Mouse (Mus musculus): ENCODE measurements at regions not wholly inside any gene's neighbourhood (a gene's known extent, or its start where the extent isn't known, plus 50 kb on each side); places are given as distances from the start of the nearest gene placed in this dataset.
"Not testable (repeated sequence)": the region's sequence is repeated elsewhere in the genome, so short reads cannot be mapped to it uniquely, and the experiment has no call there.

DNA sequence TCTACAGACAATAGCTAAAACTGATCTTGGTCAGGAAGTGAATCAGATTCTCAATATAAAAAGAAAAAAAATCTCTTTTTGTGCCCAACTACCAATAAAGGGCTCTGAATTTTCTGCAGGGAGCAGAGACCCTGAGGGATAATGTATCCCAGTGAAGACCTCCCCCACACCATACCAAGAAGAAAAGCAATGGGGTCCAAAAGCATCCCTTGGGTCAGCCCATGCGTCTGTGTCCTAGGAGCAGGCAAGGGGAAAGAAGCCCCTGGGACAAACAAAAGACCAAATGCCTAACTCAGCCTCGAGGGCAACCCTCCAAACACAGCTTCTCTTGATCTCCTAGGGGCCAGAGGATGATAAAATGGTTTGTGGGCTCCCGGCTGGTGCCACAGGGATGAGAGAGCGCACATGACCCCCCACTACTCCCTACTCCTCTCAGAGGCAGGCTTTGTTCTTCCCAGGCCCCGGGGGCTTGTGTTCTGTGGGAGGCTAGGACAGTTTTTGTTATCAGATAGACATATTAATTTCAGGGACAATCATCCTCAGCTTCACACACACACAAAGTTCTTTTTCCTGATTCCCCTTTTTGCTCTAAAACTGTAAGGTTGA, 172.0 kb upstream of the Slc25a13 start:
- DNase-seq (ENCODE audit: low spot score in 2 of 2) = no peak

- no peak for DNase-seq (ENCODE audit: low spot score in 2 of 2)
These were observed 170.6 kb upstream of the Slc25a13 start for GRCm38 (mm10) chr6:6387571-6387970.

- DNase-seq (ENCODE audit: low spot score in 2 of 2) = no peak
These were observed 168.0 kb upstream of the Slc25a13 start for GRCm38 (mm10) chr6:6384971-6385370.

DNA sequence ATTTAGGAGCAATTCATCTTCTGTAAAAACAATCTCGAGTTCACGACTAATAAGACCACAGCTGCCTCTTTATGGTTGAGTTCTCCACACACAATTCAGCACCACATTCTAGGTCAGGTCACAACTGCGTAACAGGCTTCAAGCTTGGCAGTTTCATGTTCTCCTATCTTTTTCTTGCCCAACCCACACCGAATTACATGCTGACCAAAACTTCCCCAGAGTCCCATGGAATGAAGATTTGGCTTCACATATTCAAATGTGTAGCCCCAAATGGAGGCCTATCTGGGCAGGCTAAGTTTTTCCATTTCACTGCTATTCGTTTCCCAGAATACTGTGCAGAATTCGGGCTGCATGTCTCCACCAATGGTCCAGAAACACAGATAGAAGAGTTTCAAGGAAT, 167.5 kb upstream of the Slc25a13 start:
- DNase-seq (ENCODE audit: low spot score in 2 of 2) = no peak

- DNase-seq (ENCODE audit: low spot score in 2 of 2) = no peak
These were observed 155.4 kb upstream of the Slc25a13 start for GRCm38 (mm10) chr6:6372421-6372820.

DNA sequence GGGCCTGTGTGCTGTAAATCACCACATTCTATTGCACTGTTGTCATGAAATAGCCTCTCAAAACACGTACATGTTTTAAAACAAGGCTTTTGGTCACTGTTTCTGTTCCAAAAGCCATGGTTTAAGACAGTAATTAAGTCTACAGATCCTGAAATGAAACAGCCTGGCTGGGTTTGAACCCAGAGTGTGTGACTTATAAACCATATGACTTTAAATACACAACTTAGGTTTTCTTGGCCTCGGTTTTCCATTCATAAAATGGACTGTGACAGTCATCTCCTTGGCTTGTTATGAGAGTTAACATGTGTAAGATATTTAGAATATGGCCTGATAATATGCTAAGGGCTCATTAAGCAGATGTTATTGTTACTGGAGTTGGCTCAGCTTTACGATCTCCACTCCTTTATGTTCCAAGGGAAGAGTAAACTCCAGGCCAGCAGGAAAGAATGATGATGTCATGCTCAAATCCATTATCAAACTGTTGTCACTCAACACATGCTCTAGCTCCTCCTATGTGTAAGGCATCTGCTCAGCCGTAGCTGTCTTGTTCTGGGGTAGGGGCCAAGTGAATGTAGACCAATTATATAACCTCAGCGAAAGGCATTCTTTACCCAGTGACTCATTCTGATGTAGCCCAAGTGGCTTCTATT, 154.6 kb upstream of the Slc25a13 start:
- DNase-seq (ENCODE audit: low spot score in 2 of 2) = no peak

GRCm38 (mm10) chr6:6364037-6364436, 147.1 kb upstream of the Slc25a13 start:
- DNase-seq (ENCODE audit: low spot score in 2 of 2) = no peak

DNA sequence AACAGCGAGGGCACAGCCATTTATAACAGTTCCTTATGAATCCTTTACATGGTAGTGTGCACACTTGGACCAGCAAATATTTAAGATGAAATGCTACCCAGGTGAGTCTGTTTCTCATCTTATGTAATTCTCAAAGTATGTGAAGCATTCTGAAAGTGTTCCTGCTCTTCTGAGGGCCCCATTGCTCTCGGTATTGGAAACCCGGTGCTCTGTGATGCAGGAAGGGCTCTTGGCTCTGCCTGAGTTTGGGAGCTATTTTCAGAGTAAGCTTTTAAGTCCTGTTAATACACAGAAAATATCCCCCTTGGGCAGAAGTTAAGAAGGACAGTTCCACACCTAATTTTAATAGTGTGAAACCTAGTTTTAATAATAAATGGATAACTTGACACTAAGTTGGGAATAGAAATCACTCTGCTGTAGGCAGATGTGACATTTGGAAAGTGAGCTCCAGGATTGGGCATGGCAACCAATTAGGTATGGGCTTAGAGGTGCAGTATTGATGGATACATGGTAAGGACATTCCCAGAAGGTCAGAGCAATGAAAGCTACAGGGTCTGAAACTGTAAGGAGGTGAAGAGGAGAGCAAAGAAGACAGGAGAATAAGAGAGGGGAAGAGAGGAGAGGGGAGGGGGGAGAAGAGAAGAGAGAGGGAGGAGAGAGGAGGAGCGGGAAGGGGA, 145.8 kb upstream of the Slc25a13 start:
- no peak for DNase-seq (ENCODE audit: low spot score in 2 of 2)

- DNase-seq (ENCODE audit: low spot score in 2 of 2) = not testable (repeated sequence)
These were observed 144.2 kb upstream of the Slc25a13 start for GRCm38 (mm10) chr6:6361181-6361580.

DNA sequence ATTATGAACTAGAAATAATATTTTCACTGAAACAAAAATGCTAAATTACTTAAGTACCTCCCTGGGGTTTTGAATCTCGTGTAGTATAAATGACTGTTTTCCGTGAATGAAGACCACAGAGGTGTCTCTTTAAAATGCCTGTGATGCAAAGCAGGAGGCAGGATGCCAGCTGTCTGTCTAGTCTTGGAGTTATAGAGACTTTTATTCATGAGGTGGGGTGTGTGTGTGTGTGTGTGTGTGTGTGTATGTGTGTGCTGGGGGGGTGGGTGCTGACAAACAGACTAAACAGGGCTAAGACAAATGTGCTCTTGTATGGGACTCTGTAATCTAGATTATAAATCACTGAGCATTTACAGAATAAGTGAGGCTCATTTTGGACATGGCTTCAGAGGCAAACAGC, 140.5 kb upstream of the Slc25a13 start:
- DNase-seq (ENCODE audit: low spot score in 2 of 2) = no peak

GRCm38 (mm10) chr6:6356967-6357366, 140.0 kb upstream of the Slc25a13 start:
- no peak for DNase-seq (ENCODE audit: low spot score in 2 of 2)

DNA sequence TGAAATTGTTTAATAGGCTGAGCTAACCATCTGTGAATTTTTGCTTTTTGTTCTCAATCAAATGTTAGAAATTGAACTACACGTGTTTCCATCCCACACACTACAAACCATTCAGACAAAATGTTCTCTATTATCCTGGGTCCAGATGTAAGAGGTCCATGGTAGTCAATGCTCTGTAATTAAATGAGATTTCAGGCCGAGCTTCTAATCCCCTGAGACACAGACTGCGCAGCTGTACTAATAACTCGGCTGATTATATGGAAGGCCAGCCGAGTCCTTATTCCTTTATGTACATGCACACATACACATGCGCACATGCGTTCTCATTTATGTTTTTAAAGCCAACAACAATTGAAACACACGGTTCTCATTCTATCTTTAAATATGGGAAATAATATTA, 118.3 kb upstream of the Slc25a13 start:
- DNase-seq (ENCODE audit: low spot score in 2 of 2) = no peak

DNA sequence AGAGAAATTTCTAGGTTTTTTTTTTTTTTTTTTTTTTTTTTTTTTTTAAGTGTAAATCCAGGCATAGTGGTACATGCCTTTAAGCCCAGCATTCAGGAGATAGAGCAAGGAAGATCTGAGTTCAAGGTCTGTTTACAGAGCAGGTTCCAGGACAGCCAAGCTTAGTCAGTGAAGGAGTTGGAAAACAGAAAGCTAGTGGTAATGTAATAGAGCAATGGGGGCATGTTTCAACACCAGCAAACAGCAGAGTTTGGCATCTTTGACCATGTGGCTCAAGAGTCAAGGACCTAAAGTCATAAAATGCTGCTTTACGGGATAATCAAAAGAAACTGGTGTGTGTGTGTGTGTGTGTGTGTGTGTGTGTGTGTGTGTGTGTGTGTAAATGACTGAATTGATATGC, 113.3 kb upstream of the Slc25a13 start:
- DNase-seq (ENCODE audit: low spot score in 2 of 2) = no peak

GRCm38 (mm10) chr6:6325516-6325915, 108.5 kb upstream of the Slc25a13 start:
- no peak for DNase-seq (ENCODE audit: low spot score in 2 of 2)

DNA sequence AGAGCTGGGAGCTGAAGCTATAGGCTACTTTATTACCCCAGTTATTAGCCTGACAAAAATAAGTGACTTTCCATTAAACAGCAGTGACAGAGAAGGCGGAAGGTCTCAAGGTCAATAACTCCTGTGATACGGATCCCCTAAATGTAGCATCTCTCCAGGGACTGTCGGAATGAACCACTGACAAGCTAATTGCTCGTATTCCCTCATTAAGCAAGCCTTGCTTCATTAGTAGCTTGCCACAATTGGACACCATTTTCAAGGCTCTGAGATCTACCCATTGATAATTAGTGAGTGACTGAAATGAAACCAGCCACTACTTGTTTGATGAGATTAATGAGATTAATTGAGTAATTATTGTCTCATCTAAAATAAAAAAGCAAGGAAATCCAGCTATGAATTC, 99.8 kb upstream of the Slc25a13 start:
- DNase-seq (ENCODE audit: low spot score in 2 of 2) = no peak

GRCm38 (mm10) chr6:6313171-6313570, 96.2 kb upstream of the Slc25a13 start:
- DNase-seq (ENCODE audit: low spot score in 2 of 2) = no peak

DNA sequence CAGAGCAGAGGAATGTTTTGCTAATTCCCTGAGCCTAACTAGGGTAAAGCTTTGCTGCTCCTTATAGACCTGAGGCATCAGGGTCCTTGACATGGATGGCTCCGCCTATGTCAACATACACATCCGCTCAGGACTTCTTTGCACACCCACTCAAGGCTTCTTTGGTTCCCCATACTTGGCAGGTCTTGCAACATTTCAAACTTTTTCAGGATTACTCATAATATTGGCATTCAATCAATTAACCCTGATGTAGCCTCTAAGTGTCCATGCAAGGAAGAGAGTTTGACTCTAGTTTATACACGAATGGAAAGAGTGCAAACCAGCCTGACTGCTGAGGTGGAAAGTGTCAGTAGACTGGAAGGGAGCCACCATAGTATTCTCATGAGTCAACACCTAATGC, 93.2 kb upstream of the Slc25a13 start:
- DNase-seq (ENCODE audit: low spot score in 2 of 2) = no peak

- DNase-seq (ENCODE audit: low spot score in 2 of 2) = no peak
These were observed 90.6 kb upstream of the Slc25a13 start for GRCm38 (mm10) chr6:6307618-6308017.

- DNase-seq (ENCODE audit: low spot score in 2 of 2) = no peak
These were observed 86.8 kb upstream of the Slc25a13 start for GRCm38 (mm10) chr6:6303767-6304166.

DNA sequence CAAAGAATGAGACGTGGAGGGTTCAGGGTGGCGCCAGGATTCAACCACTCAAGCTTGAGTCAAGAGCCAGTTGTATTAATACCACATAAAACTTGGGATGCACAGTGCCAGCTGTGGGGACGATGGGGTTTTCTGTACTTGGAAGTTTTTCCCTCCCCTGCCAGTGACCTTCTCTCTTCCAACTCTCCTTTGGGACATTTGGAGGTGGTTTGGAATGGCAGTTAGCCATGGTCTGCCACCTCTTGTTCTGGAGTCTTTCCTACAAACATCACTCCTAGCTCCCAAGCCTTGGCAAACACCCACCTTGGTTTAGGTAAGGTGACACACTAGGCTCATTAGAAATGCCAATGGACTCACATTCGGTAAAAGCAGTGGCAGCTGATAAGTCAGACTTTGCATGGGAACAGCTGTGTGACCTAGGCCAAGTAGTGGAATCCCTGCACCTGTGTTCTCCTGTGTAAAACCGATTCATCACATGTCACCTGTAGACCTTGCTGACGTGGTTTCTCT, 84.1 kb upstream of the Slc25a13 start:
- DNase-seq (ENCODE audit: low spot score in 2 of 2) = no peak

DNA sequence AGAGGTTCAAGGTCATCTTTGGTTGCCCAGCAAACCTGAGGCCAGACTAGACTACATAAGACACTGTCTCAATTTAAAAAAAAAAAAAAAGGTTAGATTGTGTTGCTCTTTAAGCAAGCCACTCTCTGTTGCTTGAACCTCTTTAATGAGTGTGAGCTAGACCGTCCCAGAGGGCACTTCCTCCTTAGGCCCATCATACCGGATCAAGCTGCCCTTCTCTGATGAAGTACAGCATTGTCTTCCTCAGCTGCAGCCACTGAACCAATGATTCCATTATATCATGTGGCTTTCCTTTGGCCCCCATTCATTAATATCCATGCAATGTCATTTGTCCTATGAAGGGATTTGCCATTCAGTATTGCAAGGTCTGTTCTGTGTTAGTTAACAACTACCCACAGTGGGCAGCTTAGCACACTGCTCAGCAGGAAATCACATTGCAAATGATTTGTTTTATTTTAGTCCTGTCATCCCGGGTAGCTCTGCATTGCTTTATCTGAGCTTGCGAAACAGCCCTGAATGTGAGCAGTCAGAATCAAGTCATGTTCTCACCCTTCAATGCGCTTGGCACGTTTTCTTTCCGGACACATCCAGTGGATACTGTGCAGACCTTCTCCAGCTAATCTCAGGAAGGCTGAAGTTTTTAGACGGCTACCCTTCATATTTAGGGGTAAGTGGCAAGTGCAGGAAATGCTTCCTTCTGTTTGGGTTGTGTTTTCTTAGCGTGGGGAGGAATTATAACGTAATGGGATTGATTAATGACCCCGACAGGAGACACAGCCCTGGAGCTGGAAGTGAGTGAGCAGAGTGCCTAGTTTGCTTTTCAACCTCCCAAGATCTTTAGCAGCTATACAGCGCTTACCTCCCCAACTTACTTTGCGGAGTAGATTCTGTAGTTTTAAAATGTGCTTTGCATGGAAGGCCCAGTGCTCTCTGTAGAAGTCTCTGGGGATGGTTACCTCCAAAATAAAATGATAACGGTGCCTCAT, 82.2 kb upstream of the Slc25a13 start:
- peak in 1 of 2 experiments; percentile 17 for DNase-seq (ENCODE audit: low spot score in 2 of 2)

DNA sequence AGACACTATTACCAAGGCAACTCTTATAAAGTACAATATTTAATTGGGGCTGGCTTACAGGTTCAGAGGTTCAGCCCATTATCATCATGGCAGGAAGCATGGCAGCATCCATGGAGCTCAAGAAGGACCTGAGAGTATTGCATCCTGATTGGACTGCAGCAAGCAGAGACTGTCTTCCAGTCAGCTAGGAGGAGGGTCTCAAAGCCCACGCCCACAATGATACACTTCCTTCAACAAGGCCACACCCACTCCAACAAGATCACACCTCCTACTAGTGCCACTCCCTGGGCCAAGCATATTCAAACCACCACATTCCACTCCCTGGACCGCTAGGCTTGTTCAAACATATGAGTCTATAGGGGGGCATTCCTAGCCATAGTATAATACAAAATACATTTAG, 78.6 kb upstream of the Slc25a13 start:
- DNase-seq (ENCODE audit: low spot score in 2 of 2) = not testable (repeated sequence)
